Mouse (Mus musculus) lung, postnatal 36 days (tissue): ENCODE measurements around the gene Armc12.

Source experiments
- DNase-seq: peaks from one replicate; pipeline ENCODE4 v3.0.0; 2022; ENCODE audit warnings: mixed read lengths

The Armc12 gene

GRCm38 (mm10) chr17:28513844-28514243 is 16.8 kb upstream of the Armc12 start:
- DNase-seq: peak; percentile 60

- DNase-seq: no peak
Observed at GRCm38 (mm10) chr17:28514555-28514954, 16.1 kb upstream of the Armc12 start.

GRCm38 (mm10) chr17:28515431-28516341 is 14.9 kb upstream of the Armc12 start:
- DNase-seq: peak; percentile 88

DNA sequence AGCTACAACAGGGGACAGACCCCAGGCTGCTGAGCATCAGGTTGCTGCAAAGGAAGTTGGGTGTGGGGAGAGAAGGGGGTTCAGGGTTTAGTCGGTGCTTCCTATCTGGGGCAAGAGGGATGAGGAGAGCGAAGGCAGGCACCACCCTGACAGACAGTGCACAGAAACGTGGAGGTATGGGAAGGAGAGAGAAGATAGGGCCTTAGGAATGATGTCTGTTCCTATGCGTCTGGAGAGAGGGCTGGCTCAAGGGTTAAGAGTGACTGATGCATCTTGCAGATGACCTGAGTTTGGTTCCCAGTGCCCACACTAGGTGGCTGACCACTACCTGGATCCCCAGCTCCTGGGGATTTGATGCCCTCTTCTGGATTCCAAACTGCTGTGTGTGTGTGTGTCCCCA is 13.7 kb upstream of the Armc12 start:
- DNase-seq: peak; percentile 20

DNA sequence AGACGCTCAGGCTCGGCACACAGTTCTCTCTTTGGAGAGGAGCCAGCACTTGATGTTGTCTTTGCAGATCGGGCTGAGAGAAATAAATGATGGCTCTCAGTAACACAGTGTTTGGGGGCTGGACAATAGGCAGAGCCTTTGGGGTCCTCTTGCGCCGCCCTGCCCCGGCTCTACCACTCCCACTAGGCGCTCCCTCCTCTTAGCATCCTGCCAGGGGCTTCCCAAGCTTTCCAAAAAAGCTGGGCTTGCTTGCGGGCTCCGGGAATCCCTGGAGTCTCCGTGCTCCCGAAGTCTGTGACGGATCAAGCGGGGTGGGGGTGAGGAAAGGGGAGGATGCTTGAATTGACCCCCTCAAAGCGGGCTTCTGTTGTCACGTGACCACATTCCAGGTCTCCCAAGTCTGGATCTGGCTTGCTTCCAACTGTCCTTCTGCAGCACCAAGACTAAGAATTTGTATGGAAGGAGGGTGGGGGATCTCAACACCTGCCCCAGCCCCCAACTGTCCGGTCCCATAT is 13.1 kb upstream of the Armc12 start, which contains the start of gene Fkbp5:
Gene Fkbp5 (minus strand): TSS at position 87 of the 515 bp plus-strand sequence.
- peak; percentile 87 for DNase-seq

- DNase-seq: peak; percentile 96
Observed at GRCm38 (mm10) chr17:28517956-28518614, 12.5 kb upstream of the Armc12 start.

- DNase-seq: peak; percentile 64
Observed at GRCm38 (mm10) chr17:28518615-28519071, 12.0 kb upstream of the Armc12 start.

DNA sequence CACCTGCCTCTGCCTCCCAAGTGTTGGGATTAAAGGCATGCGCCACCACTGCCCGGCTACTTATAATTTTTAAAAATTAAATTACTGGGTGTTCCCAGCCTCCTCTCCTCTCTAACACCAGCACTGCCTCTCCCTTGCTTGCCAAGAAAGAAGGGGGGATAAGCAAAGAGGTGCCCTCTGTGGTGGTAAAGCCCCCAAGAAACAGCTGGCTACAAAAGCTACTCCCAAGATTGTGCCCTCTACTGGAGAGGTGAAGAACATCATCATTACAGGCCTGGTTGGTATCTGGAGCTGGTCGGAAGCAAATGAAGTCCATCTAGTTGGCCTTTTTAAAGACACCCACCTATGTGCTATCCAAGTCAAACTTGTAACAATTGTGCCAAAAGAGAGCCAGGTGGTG is 10.8 kb upstream of the Armc12 start:
- DNase-seq: peak; percentile 64

GRCm38 (mm10) chr17:28520561-28520960 is 10.0 kb upstream of the Armc12 start:
- no peak for DNase-seq

GRCm38 (mm10) chr17:28521071-28521726 is 9.4 kb upstream of the Armc12 start:
- DNase-seq: no peak

DNA sequence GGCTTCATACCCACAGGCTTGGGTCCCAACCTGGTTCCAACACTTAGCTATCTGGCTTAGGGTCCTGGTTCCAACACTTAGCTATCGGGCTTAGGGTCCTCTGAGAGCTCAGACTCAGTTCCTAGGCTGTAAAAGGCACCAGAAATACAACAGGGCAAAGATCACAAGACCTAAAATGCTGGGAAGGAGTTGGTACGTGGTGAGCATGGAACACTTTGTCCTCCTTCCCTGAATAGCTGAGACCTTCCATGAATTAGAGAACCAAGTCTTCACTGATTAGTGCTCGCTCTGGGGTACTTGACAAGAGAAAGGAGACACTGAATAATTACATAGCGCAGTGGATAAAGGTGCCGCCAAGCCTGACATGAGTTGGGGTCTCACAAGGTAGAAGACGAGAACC is 8.7 kb upstream of the Armc12 start:
- DNase-seq: no peak

DNA sequence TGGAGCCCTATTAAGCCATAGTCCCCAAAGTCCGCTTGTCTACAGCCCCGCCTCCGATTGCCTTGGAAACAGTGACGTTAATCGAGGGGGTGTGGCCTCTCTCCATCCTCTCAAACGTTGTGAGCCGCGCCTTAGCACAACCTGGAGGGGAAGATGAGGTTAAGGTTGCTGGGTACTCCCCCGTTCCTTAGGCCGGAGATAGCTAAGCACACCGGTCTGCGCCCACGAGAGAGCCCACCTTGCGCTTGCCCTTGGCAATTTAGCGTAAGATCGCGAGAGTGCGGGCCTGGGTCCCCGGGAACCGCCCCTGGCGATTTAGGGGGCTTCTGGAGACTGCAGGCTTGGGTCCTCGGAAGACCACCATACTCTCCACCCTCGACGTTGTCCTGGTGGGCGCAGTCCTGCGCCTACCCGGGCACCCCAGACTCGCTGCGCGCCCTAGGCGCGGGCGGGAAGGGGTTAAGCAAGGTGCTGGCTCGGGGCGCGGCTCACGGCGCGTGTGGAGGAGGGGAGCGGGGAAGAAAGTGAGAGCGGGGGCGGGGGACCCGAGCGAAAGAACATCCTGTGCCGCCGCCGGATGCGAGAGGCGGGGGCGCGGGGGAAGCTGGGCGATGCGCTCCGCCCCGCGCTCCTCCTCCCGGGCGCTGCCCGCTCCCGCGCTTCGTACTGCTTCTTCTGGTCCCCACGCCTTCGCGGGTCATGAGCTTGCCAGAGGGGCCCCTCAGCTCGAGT is 7.8 kb upstream of the Armc12 start:
- DNase-seq: peak; percentile 99

DNA sequence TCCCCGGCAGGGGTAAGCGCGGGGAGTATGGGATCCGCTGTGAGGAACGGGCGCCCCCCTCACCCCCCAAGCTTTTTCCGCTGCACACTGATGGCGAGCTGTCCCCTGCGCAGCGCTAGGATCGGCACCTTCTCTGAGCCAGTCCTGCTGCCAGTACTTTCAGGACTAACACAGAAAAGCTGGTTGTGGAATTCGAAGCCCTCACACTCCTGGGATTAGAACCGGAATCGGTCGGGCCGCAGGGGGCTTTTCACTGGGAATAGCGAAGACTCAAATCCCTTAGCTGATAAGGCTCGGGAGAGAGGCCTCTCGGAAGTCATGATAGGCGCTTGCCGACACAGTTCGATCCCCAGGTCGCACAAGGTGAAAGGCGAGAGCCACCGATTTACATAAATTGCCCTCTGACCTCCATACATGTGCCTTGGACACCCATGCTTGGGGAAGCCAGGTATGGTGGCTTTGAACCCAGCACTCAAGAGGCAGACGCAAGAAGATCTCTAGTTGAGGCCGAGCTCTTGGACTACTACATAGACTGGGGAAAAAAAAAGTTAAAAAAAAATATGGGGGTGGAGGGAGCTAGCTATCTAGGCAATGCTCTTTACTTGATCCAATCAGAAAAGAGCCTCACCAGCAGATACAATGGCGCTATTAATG is 7.1 kb upstream of the Armc12 start:
- DNase-seq: no peak

DNA sequence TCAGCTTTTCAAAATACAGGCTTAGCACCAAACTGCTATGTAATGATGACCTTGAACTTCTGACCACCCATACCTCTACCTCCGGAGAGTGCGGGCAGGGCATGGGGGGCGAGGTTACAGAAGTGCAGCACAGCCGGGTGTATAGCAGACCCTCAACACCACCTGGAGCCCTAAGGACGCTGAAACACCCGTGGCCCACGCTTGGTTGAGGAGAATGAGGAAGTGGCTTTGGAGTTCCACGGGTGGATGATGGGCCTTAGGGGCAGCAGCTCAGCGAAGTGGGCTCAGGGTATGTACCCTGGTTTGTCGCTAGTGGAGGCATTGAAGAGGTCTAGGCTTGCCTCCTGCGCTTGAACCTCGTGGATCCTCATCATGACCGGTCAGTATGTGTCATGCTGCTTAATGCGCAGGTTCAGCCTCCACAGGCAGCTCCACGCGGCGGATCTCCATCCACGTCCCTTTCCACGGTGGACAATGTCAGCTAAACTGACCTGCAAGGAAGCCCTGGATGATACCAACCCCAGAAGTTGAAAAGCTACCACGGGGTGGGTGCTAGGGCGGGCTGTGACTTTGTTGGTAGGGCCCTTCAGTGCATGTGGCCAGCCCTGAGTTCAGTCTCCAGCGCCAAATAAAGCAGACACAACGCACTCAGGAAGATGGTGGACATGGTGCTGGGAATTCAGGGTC is 6.5 kb upstream of the Armc12 start:
- DNase-seq: peak; percentile 36

DNA sequence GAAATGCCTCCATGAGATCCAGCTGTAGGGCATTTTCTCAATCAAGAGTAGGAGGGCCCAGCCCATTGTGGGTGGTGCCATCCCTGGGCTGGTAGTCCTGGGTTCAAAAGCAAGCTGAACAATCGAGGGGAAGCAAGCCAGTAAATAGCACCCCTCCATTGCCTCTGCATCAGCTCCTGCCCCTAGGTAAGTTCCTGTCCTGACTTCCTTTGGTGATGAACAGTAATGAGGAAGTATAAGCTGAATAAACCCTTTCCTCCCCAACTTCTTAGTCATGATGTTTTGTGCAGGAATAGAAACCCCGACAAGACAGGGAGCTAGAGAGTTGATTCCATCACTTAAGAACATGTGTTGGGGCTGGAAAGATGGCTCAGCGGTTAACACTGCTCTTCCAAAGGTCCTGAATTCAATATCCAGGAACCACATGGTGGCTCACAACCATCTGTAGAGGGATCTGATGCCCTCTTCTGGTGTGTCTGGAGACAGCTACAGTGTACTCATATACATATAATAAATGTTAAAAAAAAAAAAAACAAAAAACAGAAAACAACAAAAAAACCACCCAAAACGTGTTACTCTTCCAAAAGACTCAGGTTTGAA is 5.7 kb upstream of the Armc12 start:
- peak; percentile 26 for DNase-seq

- peak; percentile 25 for DNase-seq
Observed at GRCm38 (mm10) chr17:28527184-28528042, 3.2 kb upstream of the Armc12 start.

DNA sequence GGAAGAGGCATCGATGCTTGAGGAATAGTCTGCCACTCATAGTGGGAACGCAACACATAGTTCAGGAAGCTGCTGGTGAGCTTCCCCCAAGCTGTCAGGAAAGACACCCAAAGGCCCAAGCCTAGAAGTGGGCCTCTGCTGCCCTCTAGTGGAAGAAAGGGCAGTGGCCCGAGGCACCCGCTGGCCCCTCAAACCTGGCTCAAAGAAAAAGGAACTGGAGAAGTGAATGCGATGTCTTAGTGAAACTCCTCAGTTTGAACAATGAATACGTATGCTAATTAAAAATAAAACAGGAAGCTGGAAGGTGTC is 2.6 kb upstream of the Armc12 start:
- DNase-seq: peak; percentile 92

- DNase-seq: no peak
Observed at GRCm38 (mm10) chr17:28529116-28529515, 1.5 kb upstream of the Armc12 start.

- DNase-seq: no peak
Observed at GRCm38 (mm10) chr17:28531946-28532345, 1.3 kb downstream of the Armc12 start.

- DNase-seq: no peak
Observed at GRCm38 (mm10) chr17:28532557-28532956, 2.0 kb downstream of the Armc12 start.
